Mouse (Mus musculus) limb, embryonic 11.5 days (tissue): ENCODE measurements at regions not wholly inside any gene's neighbourhood (a gene's known extent, or its start where the extent isn't known, plus 50 kb on each side); places are given as distances from the start of the nearest gene placed in this dataset.

Source experiments
- ATAC-seq: fragments of 200-750 bp; cut with Nextera tagmentation; 2 replicates; pipeline ENCODE4 v1.8.0; 2017; ENCODE audit warnings: low read depth; ENCODE audit not compliant: insufficient number of reproducible peaks, low FRiP score, low TSS enrichment
- DNase-seq: peaks from one replicate; pipeline ENCODE4 v3.0.0-alpha.2; 2015; ENCODE audit warnings: low spot score
- H3K27ac ChIP-seq: fragments of 300-500 bp; sonication (generic); replicated peaks from 2 replicates; pipeline ENCODE4 v1.5.1; 2014; ENCODE audit warnings: low read depth, mild to moderate bottlenecking, low read length
- H3K27me3 ChIP-seq: fragments of 300-500 bp; sonication (generic); 2 replicates; pipeline ENCODE4 v1.6.1; 2014; ENCODE audit warnings: mild to moderate bottlenecking, low read length, mixed read lengths; ENCODE audit not compliant: control insufficient read depth, insufficient read depth
- H3K36me3 ChIP-seq: fragments of 300-500 bp; sonication (generic); 2 replicates; pipeline ENCODE4 v1.6.1; 2014; ENCODE audit warnings: mild to moderate bottlenecking, low read length, moderate library complexity, mixed read lengths; ENCODE audit not compliant: control insufficient read depth, insufficient read depth
- H3K4me1 ChIP-seq: fragments of 300-500 bp; sonication (generic); 2 replicates; pipeline ENCODE4 v1.6.1; 2014; ENCODE audit warnings: low read length, mixed read lengths; ENCODE audit not compliant: control insufficient read depth, insufficient read depth
- H3K4me2 ChIP-seq: fragments of 300-500 bp; sonication (generic); 2 replicates; pipeline ENCODE4 v1.6.1; 2014; ENCODE audit warnings: low read depth, mild to moderate bottlenecking, moderate library complexity; ENCODE audit not compliant: severe bottlenecking
- H3K4me3 ChIP-seq: fragments of 300-500 bp; sonication (generic); 2 replicates; pipeline ENCODE4 v1.5.1; 2014; ENCODE audit warnings: low read depth, low read length
- H3K9ac ChIP-seq: fragments of 300-500 bp; sonication (generic); 2 replicates; pipeline ENCODE4 v1.6.1; 2014; ENCODE audit warnings: mild to moderate bottlenecking, low read length
- H3K9me3 ChIP-seq: fragments of 300-500 bp; sonication (generic); 2 replicates; pipeline ENCODE4 v1.6.1; 2016; ENCODE audit warnings: low read length; ENCODE audit not compliant: control insufficient read depth
- WGBS: fragments of 180-500 bp; shearing (Covaris S2); extraction: QIAGEN DNeasy Blood & Tissue Kit; methylation state at CpG from one replicate; pipeline ENCODE4 v1.1.7; 2014; 5-methylcytosine and 5-hydroxymethylcytosine counted together

GRCm38 (mm10) chr8:8440903-8441302 lies 220.1 kb downstream of the Efnb2 start:
- Histone ChIP-seq H3K27ac (no peak overlapping the region), H3K9me3 (no peaks in the 10 kb centered on the region), H3K36me3 (no peaks in the 10 kb centered on the region), H3K4me3 (no peak overlapping the region), H3K4me2 (peak overlapping the region; percentile 22; the same call in 1 of the 2 replicates), H3K4me1 (no peaks in the 10 kb centered on the region), H3K27me3 (no peaks in the 10 kb centered on the region), H3K9ac (no peak overlapping the region)
- DNase-seq (no peak), ATAC-seq (no peak)
- WGBS, result 44% methylated on average over 8 of the region's 8 CpGs

- H3K27ac ChIP-seq, result no peak overlapping the region
- H3K36me3 ChIP-seq, result no peaks in the 10 kb centered on the region
- no peaks in the 10 kb centered on the region for H3K9me3 ChIP-seq
- WGBS, result 77% methylated on average over 4 of the region's 4 CpGs
- no peak for DNase-seq
- no peak overlapping the region for H3K4me2 ChIP-seq
- no peak for ATAC-seq
- H3K4me1 ChIP-seq, result no peaks in the 10 kb centered on the region
- no peak overlapping the region for H3K9ac ChIP-seq
- no peaks in the 10 kb centered on the region for H3K27me3 ChIP-seq
- H3K4me3 ChIP-seq, result no peak overlapping the region
These were observed 234.8 kb downstream of the Efnb2 start for GRCm38 (mm10) chr8:8426201-8426600.

- WGBS, result 92% methylated on average over 2 of the region's 2 CpGs
- no peaks in the 10 kb centered on the region for H3K27me3 ChIP-seq
- no peak overlapping the region for H3K9ac ChIP-seq
- H3K4me1 ChIP-seq, result no peaks in the 10 kb centered on the region
- H3K36me3 ChIP-seq, result no peaks in the 10 kb centered on the region
- ATAC-seq, result no peak
- H3K27ac ChIP-seq, result no peak overlapping the region
- H3K4me2 ChIP-seq, result no peak overlapping the region
- H3K9me3 ChIP-seq, result no peaks in the 10 kb centered on the region
- H3K4me3 ChIP-seq, result no peak overlapping the region
- no peak for DNase-seq
These were observed 237.6 kb downstream of the Efnb2 start for GRCm38 (mm10) chr8:8423443-8423842.

- H3K4me2 ChIP-seq, result no peak overlapping the region
- 77% methylated on average over 5 of the region's 5 CpGs for WGBS
These were observed 239.3 kb downstream of the Efnb2 start for GRCm38 (mm10) chr8:8421713-8422112.

GRCm38 (mm10) chr8:8419360-8420330 lies 241.4 kb downstream of the Efnb2 start:
- WGBS, result 90% methylated on average over 15 of the region's 15 CpGs
- no peak overlapping the region for H3K4me2 ChIP-seq
- H3K9me3 ChIP-seq, result no peaks in the 10 kb centered on the region
- no peak overlapping the region for H3K9ac ChIP-seq
- H3K4me3 ChIP-seq, result no peak overlapping the region
- ATAC-seq, result no peak
- no peak overlapping the region for H3K27ac ChIP-seq
- H3K4me1 ChIP-seq, result no peaks in the 10 kb centered on the region
- H3K36me3 ChIP-seq, result no peaks in the 10 kb centered on the region
- no peaks in the 10 kb centered on the region for H3K27me3 ChIP-seq
- no peak for DNase-seq

More at GRCm38 (mm10) chr8:8421713-8422112, 239.3 kb downstream of the Efnb2 start:
- Histone ChIP-seq H3K36me3 (no peaks in the 10 kb centered on the region), H3K9ac (no peak overlapping the region), H3K27me3 (no peaks in the 10 kb centered on the region), H3K27ac (no peak overlapping the region), H3K4me3 (no peak overlapping the region), H3K9me3 (no peaks in the 10 kb centered on the region), H3K4me1 (no peaks in the 10 kb centered on the region)
- ATAC-seq (no peak), DNase-seq (no peak)

- no peak overlapping the region for H3K27ac ChIP-seq
- no peak overlapping the region for H3K9ac ChIP-seq
- no peaks in the 10 kb centered on the region for H3K9me3 ChIP-seq
- 94% methylated on average over 6 of the region's 6 CpGs for WGBS
- no peaks in the 10 kb centered on the region for H3K27me3 ChIP-seq
- ATAC-seq, result no peak
- no peak overlapping the region for H3K4me3 ChIP-seq
- H3K4me1 ChIP-seq, result no peaks in the 10 kb centered on the region
- no peak for DNase-seq
- no peaks in the 10 kb centered on the region for H3K36me3 ChIP-seq
- no peak overlapping the region for H3K4me2 ChIP-seq
These were observed 242.1 kb downstream of the Efnb2 start for GRCm38 (mm10) chr8:8418929-8419328.

- DNase-seq (no peak), ATAC-seq (no peak)
- H3K9me3 ChIP-seq, result no peaks in the 10 kb centered on the region
- H3K27me3 ChIP-seq, result no peaks in the 10 kb centered on the region
- no peak overlapping the region for H3K4me3 ChIP-seq
- H3K27ac ChIP-seq, result no peak overlapping the region
- H3K4me1 ChIP-seq, result no peaks in the 10 kb centered on the region
- H3K9ac ChIP-seq, result no peak overlapping the region
- WGBS, result 92% methylated on average over 2 of the region's 2 CpGs
- H3K4me2 ChIP-seq, result no peak overlapping the region
- no peaks in the 10 kb centered on the region for H3K36me3 ChIP-seq
These were observed 242.5 kb downstream of the Efnb2 start for GRCm38 (mm10) chr8:8418525-8418924.

GRCm38 (mm10) chr8:8416092-8416701 lies 244.8 kb downstream of the Efnb2 start:
- no peaks in the 10 kb centered on the region for H3K27me3 ChIP-seq
- WGBS, result 59% methylated on average over 10 of the region's 10 CpGs
- no peak for ATAC-seq
- no peak for DNase-seq
- H3K9ac ChIP-seq, result no peak overlapping the region
- no peak overlapping the region for H3K4me3 ChIP-seq
- H3K9me3 ChIP-seq, result no peaks in the 10 kb centered on the region
- no peak overlapping the region for H3K4me2 ChIP-seq
- H3K36me3 ChIP-seq, result no peaks in the 10 kb centered on the region
- H3K4me1 ChIP-seq, result no peaks in the 10 kb centered on the region
- H3K27ac ChIP-seq, result no peak overlapping the region
